Mouse (Mus musculus) liver, embryonic 14.5 days (tissue): ENCODE data around the gene Slbp. TPM values are rescaled to one million over a fixed set of nuclear protein-coding genes. Genes with fewer than 3 reads are reported as not detected.
A peak's percentile ranks its signal among the peaks of the same experiment; 100 is the strongest.

Source experiments
- ATAC-seq: fragments of 200-750 bp; cut with Nextera tagmentation; 2 replicates; pipeline ENCODE4 v1.8.0; 2017; ENCODE audit warnings: moderate number of reproducible peaks, mild to moderate bottlenecking, moderate library complexity; ENCODE audit not compliant: insufficient read depth
- DNase-seq, 3 experiments: peaks; one replicate each; pipeline ENCODE4 v3.0.0-alpha.2; 2012 to 2013; ENCODE audit warnings: low read depth in 3 of 3, low spot score in 3 of 3
- H3K27ac ChIP-seq: fragments of 300-500 bp; sonication (generic); 2 replicates; pipeline ENCODE4 v1.5.1; 2014; ENCODE audit warnings: moderate library complexity, mild to moderate bottlenecking, control low read depth, inconsistent platforms
- H3K27me3 ChIP-seq: fragments of 300-500 bp; sonication (generic); 2 replicates; pipeline ENCODE4 v1.6.1; 2014; ENCODE audit warnings: mild to moderate bottlenecking, low read length, moderate library complexity; ENCODE audit not compliant: control insufficient read depth, insufficient read depth
- H3K36me3 ChIP-seq: fragments of 300-500 bp; sonication (generic); replicated peaks from 2 replicates; pipeline ENCODE4 v1.6.1; 2014; ENCODE audit warnings: low read depth; ENCODE audit not compliant: control insufficient read depth, insufficient read depth
- H3K4me1 ChIP-seq, 2 experiments: fragments of 200-500 bp in 1 of 2; fragments of 300-500 bp in 1 of 2; sonication (generic) in 1 of 2; replicated peaks; 2 replicates each; pipeline ENCODE4 v1.6.1; 2012 to 2014; ENCODE audit warnings: antibody characterized with exemption in 1 of 2, inconsistent platforms in 1 of 2, low read length in 1 of 2; ENCODE audit not compliant: control insufficient read depth in 2 of 2, insufficient read depth in 2 of 2
- H3K4me2 ChIP-seq: fragments of 300-500 bp; sonication (generic); 2 replicates; pipeline ENCODE4 v1.6.1; 2014; ENCODE audit warnings: low read depth, mild to moderate bottlenecking, control low read depth, moderate library complexity
- H3K4me3 ChIP-seq, 2 experiments: fragments of 200-500 bp in 1 of 2; fragments of 300-500 bp in 1 of 2; sonication (generic) in 1 of 2; 2 replicates each; pipeline ENCODE4 v1.5.1; 2012 to 2014; ENCODE audit warnings: low read depth in 2 of 2, low read length in 2 of 2, mild to moderate bottlenecking in 2 of 2, control low read depth in 1 of 2, inconsistent platforms in 1 of 2, moderate library complexity in 1 of 2; ENCODE audit not compliant: insufficient read depth in 1 of 2
- H3K9ac ChIP-seq: fragments of 300-500 bp; sonication (generic); replicated peaks from 2 replicates; pipeline ENCODE4 v1.6.1; 2014; ENCODE audit warnings: mild to moderate bottlenecking, control low read depth, moderate library complexity
- H3K9me3 ChIP-seq: fragments of 300-500 bp; sonication (generic); 2 replicates; pipeline ENCODE4 v1.6.1; 2016; ENCODE audit warnings: low read length, mixed read lengths; ENCODE audit not compliant: control insufficient read depth
- CTCF ChIP-seq: IDR thresholded peaks from 2 replicates; pipeline ENCODE4 v1.5.1; 2016; ENCODE audit warnings: antibody characterized with exemption, low read depth, control low read depth
- EP300 ChIP-seq: IDR thresholded peaks from 2 replicates; pipeline ENCODE4 v1.6.1; 2016; ENCODE audit warnings: antibody characterized with exemption, low read depth
- WGBS: fragments of 180-500 bp; shearing (Covaris S2); extraction: QIAGEN DNeasy Blood & Tissue Kit; methylation state at CpG from one replicate; pipeline ENCODE4 v1.1.7; 2014; ENCODE audit not compliant: insufficient replicate concordance; 5-methylcytosine and 5-hydroxymethylcytosine counted together
- polyA plus RNA-seq, 2 experiments: library from polyadenylated mRNA; depleted of rRNA in 1 of 2; stranded (reverse) in 1 of 2; unstranded in 1 of 2; fragments of >200 nt; fragmentation: Nextera tagmentation in 1 of 2; extraction: Ambion mirVana in 1 of 2; gene quantifications; 2 replicates each; pipeline versions ENCODE4 v1.2.1 to v1.2.3; 2012 to 2014

The Slbp gene
- polyA plus RNA-seq, 2 experiments, result 155 to 290 TPM

- H3K27ac ChIP-seq, result no peak overlapping the region
- no peak for DNase-seq
- H3K9me3 ChIP-seq, result no peaks in the 10 kb centered on the region
- no peaks in the 10 kb centered on the region for H3K36me3 ChIP-seq
- H3K4me3 ChIP-seq, result no peak overlapping the region
- ATAC-seq, result no peak
- no peaks in the 10 kb centered on the region for H3K27me3 ChIP-seq
- H3K4me2 ChIP-seq, result no peak overlapping the region
- WGBS, result 26% methylated on average over 3 of the region's 3 CpGs
- H3K9ac ChIP-seq, result no peak overlapping the region
- H3K4me1 ChIP-seq, result peaks cover 0 to 16% of the 10 kb centered on the region in 2 experiments; a peak in 2 of 4 replicates
- 0 out of 2 replicates have a peak, but pooled peaks have one; percentile 5 for TF ChIP-seq CTCF
- TF ChIP-seq EP300, result no peak
Measured at GRCm38 (mm10) chr5:33681044-33681443, 28.7 kb upstream of the Slbp start.

GRCm38 (mm10) chr5:33678244-33678643 lies 25.9 kb upstream of the Slbp start:
- TF ChIP-seq EP300 (no peak), CTCF (no peak)
- H3K27ac ChIP-seq, result no peak overlapping the region
- no peak for DNase-seq
- 74% methylated on average over 5 of the region's 5 CpGs for WGBS
- H3K36me3 ChIP-seq, result peaks cover 3% of the 10 kb centered on the region
- no peak overlapping the region for H3K4me2 ChIP-seq
- H3K9ac ChIP-seq, result no peak overlapping the region
- no peak for ATAC-seq
- no peaks in the 10 kb centered on the region for H3K9me3 ChIP-seq
- no peaks in the 10 kb centered on the region for H3K27me3 ChIP-seq
- H3K4me1 ChIP-seq, result peaks cover 0 to 16% of the 10 kb centered on the region in 2 experiments; a peak in 2 of 4 replicates
- H3K4me3 ChIP-seq, result no peak overlapping the region

- Histone ChIP-seq H3K9me3 (no peaks in the 10 kb centered on the region), H3K4me3 (no peak overlapping the region), H3K4me2 (no peak overlapping the region), H3K4me1 (no peaks in the 10 kb centered on the region), H3K27me3 (no peaks in the 10 kb centered on the region), H3K36me3 (peaks cover 25% of the 10 kb centered on the region), H3K27ac (no peak overlapping the region), H3K9ac (no peak overlapping the region)
- TF ChIP-seq CTCF (peak; percentile 81), EP300 (no peak)
- no peak for DNase-seq
- peak; percentile 32; the same call in 1 of the 2 replicates for ATAC-seq
- 0% methylated on average over 1 of the region's 1 CpGs for WGBS
Measured at GRCm38 (mm10) chr5:33675964-33676363, 23.6 kb upstream of the Slbp start.

- H3K9ac ChIP-seq, result no peak overlapping the region
- no peak overlapping the region for H3K27ac ChIP-seq
- no peaks in the 10 kb centered on the region for H3K27me3 ChIP-seq
- no peak overlapping the region for H3K4me3 ChIP-seq
- DNase-seq (no peak), ATAC-seq (no peak)
- no peaks in the 10 kb centered on the region for H3K4me1 ChIP-seq
- WGBS, result 90% methylated on average over 3 of the region's 3 CpGs
- no peak for TF ChIP-seq CTCF
- TF ChIP-seq EP300, result no peak
- peaks cover 40% of the 10 kb centered on the region for H3K36me3 ChIP-seq
- no peak overlapping the region for H3K4me2 ChIP-seq
- H3K9me3 ChIP-seq, result no peaks in the 10 kb centered on the region
Measured at GRCm38 (mm10) chr5:33674439-33674838, 22.1 kb upstream of the Slbp start.

- DNase-seq, result no peak
- no peaks in the 10 kb centered on the region for H3K4me1 ChIP-seq
- no peaks in the 10 kb centered on the region for H3K9me3 ChIP-seq
- H3K4me2 ChIP-seq, result no peak overlapping the region
- WGBS, result 26% methylated on average over 5 of the region's 5 CpGs
- H3K27ac ChIP-seq, result no peak overlapping the region
- no peaks in the 10 kb centered on the region for H3K27me3 ChIP-seq
- TF ChIP-seq EP300, result no peak
- no peak overlapping the region for H3K4me3 ChIP-seq
- peaks cover 68% of the 10 kb centered on the region for H3K36me3 ChIP-seq
- H3K9ac ChIP-seq, result no peak overlapping the region
- ATAC-seq, result no peak
Measured at GRCm38 (mm10) chr5:33671659-33672058, 19.3 kb upstream of the Slbp start.
